Mouse (Mus musculus) liver, embryonic 14.5 days (tissue): ENCODE results near the gene Il18r1. TPM values are rescaled to one million over a fixed set of nuclear protein-coding genes. Genes with fewer than 3 reads are reported as not detected.

Experiments used
- ATAC-seq: fragments of 200-750 bp; cut with Nextera tagmentation; 2 replicates; pipeline ENCODE4 v1.8.0; 2017; ENCODE audit warnings: moderate number of reproducible peaks, mild to moderate bottlenecking, moderate library complexity; ENCODE audit not compliant: insufficient read depth
- DNase-seq, 3 experiments: peaks; one replicate each; pipeline ENCODE4 v3.0.0-alpha.2; 2012 to 2013; ENCODE audit warnings: low read depth in 3 of 3, low spot score in 3 of 3
- H3K27ac ChIP-seq: fragments of 300-500 bp; sonication (generic); 2 replicates; pipeline ENCODE4 v1.5.1; 2014; ENCODE audit warnings: moderate library complexity, mild to moderate bottlenecking, control low read depth, inconsistent platforms
- H3K27me3 ChIP-seq: fragments of 300-500 bp; sonication (generic); 2 replicates; pipeline ENCODE4 v1.6.1; 2014; ENCODE audit warnings: mild to moderate bottlenecking, low read length, moderate library complexity; ENCODE audit not compliant: control insufficient read depth, insufficient read depth
- H3K36me3 ChIP-seq: fragments of 300-500 bp; sonication (generic); replicated peaks from 2 replicates; pipeline ENCODE4 v1.6.1; 2014; ENCODE audit warnings: low read depth; ENCODE audit not compliant: control insufficient read depth, insufficient read depth
- H3K4me1 ChIP-seq, 2 experiments: fragments of 200-500 bp in 1 of 2; fragments of 300-500 bp in 1 of 2; sonication (generic) in 1 of 2; replicated peaks; 2 replicates each; pipeline ENCODE4 v1.6.1; 2012 to 2014; ENCODE audit warnings: antibody characterized with exemption in 1 of 2, inconsistent platforms in 1 of 2, low read length in 1 of 2; ENCODE audit not compliant: control insufficient read depth in 2 of 2, insufficient read depth in 2 of 2
- H3K4me2 ChIP-seq: fragments of 300-500 bp; sonication (generic); 2 replicates; pipeline ENCODE4 v1.6.1; 2014; ENCODE audit warnings: low read depth, mild to moderate bottlenecking, control low read depth, moderate library complexity
- H3K4me3 ChIP-seq, 2 experiments: fragments of 200-500 bp in 1 of 2; fragments of 300-500 bp in 1 of 2; sonication (generic) in 1 of 2; 2 replicates each; pipeline ENCODE4 v1.5.1; 2012 to 2014; ENCODE audit warnings: low read depth in 2 of 2, low read length in 2 of 2, mild to moderate bottlenecking in 2 of 2, control low read depth in 1 of 2, inconsistent platforms in 1 of 2, moderate library complexity in 1 of 2; ENCODE audit not compliant: insufficient read depth in 1 of 2
- H3K9ac ChIP-seq: fragments of 300-500 bp; sonication (generic); replicated peaks from 2 replicates; pipeline ENCODE4 v1.6.1; 2014; ENCODE audit warnings: mild to moderate bottlenecking, control low read depth, moderate library complexity
- H3K9me3 ChIP-seq: fragments of 300-500 bp; sonication (generic); 2 replicates; pipeline ENCODE4 v1.6.1; 2016; ENCODE audit warnings: low read length, mixed read lengths; ENCODE audit not compliant: control insufficient read depth
- CTCF ChIP-seq: IDR thresholded peaks from 2 replicates; pipeline ENCODE4 v1.5.1; 2016; ENCODE audit warnings: antibody characterized with exemption, low read depth, control low read depth
- EP300 ChIP-seq: IDR thresholded peaks from 2 replicates; pipeline ENCODE4 v1.6.1; 2016; ENCODE audit warnings: antibody characterized with exemption, low read depth
- WGBS: fragments of 180-500 bp; shearing (Covaris S2); extraction: QIAGEN DNeasy Blood & Tissue Kit; methylation state at CpG from one replicate; pipeline ENCODE4 v1.1.7; 2014; ENCODE audit not compliant: insufficient replicate concordance; 5-methylcytosine and 5-hydroxymethylcytosine counted together
- polyA plus RNA-seq, 2 experiments: library from polyadenylated mRNA; depleted of rRNA in 1 of 2; stranded (reverse) in 1 of 2; unstranded in 1 of 2; fragments of >200 nt; fragmentation: Nextera tagmentation in 1 of 2; extraction: Ambion mirVana in 1 of 2; gene quantifications; 2 replicates each; pipeline versions ENCODE4 v1.2.1 to v1.2.3; 2012 to 2014

Gene Il18r1
- polyA plus RNA-seq, 2 experiments: 0.04 to 0.07 TPM

DNA sequence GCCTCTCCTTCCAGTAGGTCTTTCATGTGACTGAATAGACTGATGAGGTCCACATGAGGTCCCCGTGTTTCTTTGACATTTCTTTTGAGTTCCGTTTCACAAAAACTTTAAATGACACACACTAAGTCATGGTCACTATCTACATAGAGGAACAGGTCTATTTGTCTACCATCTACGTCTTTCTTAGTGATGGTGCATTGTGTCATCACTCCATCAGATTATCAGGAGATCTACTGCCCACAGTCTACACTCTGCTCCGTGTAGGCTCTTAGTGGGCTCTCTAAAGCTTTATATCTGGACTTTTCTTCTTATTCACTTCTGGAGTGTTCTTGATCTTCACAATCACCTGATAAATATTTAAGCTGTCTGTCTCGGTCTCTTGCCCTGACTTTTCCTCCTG is 63.9 kb downstream of the Il18r1 start:
- H3K9me3 ChIP-seq: no peaks in the 10 kb centered on the region
- no peak overlapping the region for H3K9ac ChIP-seq
- H3K36me3 ChIP-seq: no peaks in the 10 kb centered on the region
- 54% methylated on average over 5 of the region's 5 CpGs for WGBS
- no peak overlapping the region for H3K4me3 ChIP-seq
- TF ChIP-seq EP300 (no peak), CTCF (no peak)
- H3K4me1 ChIP-seq: no peaks in the 10 kb centered on the region
- no peak overlapping the region for H3K4me2 ChIP-seq
- no peak overlapping the region for H3K27ac ChIP-seq
- DNase-seq: no peak
- no peaks in the 10 kb centered on the region for H3K27me3 ChIP-seq
- no peak for ATAC-seq

DNA sequence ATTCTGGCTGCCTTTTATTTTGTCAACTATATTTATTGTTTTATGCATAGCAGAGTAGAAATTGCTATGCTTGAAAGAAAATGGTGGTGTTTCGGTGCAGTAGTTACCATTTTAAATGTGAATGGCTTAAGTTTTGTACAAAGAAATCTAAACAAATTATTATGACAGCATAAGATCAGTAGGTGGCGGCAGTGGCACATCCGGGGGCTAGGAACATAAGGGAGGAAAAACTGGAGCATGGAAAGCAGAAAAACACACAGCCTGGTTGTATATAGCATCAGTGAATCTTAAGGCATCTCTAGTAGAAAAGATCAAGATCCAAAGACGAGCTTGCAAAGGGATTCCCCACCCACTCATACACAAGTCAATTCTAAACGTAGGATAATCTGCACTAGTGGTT is 72.2 kb downstream of the Il18r1 start:
- no peak overlapping the region for H3K9ac ChIP-seq
- DNase-seq: no peak
- TF ChIP-seq CTCF (no peak), EP300 (no peak)
- no peak overlapping the region for H3K4me2 ChIP-seq
- H3K9me3 ChIP-seq: no peaks in the 10 kb centered on the region
- H3K4me1 ChIP-seq: no peaks in the 10 kb centered on the region
- H3K27me3 ChIP-seq: no peaks in the 10 kb centered on the region
- 63% methylated on average over 5 of the region's 5 CpGs for WGBS
- no peak for ATAC-seq
- no peak overlapping the region for H3K4me3 ChIP-seq
- no peak overlapping the region for H3K27ac ChIP-seq
- no peaks in the 10 kb centered on the region for H3K36me3 ChIP-seq

DNA sequence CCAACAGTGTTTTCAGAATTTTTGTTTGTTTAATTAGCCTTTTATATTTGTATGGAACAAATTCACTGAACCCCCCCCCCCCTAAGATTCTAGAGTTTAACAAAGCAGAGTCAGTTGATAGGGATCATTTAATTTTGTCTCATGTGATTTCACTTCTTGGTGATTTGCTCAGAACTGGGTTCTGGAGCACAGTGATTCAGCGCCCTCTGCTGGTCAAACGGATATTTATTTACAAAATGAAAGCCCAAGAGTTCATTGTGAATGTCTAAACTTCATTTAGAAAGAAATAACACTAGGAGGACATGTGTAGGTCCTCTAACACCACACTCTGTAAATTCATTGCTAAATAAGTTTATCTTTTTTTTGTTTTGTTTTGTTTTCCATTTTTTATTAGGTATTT is 79.3 kb downstream of the Il18r1 start:
- Histone ChIP-seq H3K9me3 (no peaks in the 10 kb centered on the region), H3K9ac (no peak overlapping the region), H3K36me3 (no peaks in the 10 kb centered on the region), H3K27ac (no peak overlapping the region), H3K27me3 (no peaks in the 10 kb centered on the region), H3K4me2 (no peak overlapping the region), H3K4me3 (no peak overlapping the region), H3K4me1 (no peaks in the 10 kb centered on the region)
- ATAC-seq (no peak), DNase-seq (peak; percentile 12 to 31 (median 27))
- 2% methylated on average over 2 of the region's 2 CpGs for WGBS
- peak; percentile 68 for TF ChIP-seq CTCF
- TF ChIP-seq EP300: no peak

DNA sequence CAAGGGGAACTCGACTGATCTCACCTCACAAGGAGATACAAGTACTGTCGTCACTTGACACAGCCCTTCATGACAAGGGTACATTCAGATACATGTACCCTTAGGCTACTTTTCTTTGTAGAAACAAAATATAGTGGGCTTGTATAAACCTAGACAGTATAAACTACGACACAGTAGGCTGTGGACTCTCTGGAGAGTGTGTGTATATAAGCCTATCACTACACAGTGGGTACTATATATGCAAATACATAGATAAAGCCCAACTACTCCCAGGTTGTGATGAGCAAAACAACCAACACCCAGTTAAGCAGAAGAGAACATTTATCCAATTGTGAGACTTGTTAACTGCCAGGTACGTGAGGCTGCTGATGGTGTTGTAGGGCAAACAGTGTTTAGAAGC is 81.3 kb downstream of the Il18r1 start:
- 53% methylated on average over 4 of the region's 4 CpGs for WGBS
- TF ChIP-seq EP300 (no peak), CTCF (no peak)
- H3K4me3 ChIP-seq: no peak overlapping the region

DNA sequence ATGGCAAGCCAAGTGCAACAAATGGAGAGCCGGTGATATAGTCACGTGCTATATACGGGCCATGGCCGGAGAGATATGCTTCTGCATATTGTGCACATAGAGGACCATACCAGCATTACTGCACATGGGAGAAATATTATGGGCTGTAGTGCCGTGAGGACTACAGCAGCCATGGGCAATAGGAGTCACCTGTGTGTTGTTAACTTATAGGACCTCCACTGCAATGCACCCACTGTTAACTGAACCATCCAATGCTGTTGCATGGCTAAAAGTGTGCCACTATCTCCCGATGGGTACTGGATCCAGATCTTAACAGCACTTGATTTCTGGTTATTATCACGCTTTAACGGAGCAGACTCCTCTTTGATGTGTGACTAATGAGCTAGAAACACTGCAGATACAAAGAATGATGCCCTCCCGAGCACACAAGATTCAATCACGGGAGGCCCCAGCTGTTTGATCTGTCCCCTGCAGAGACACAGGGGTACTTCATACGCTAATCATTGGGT is 81.8 kb downstream of the Il18r1 start:
- Histone ChIP-seq H3K9ac (no peak overlapping the region), H3K27me3 (no peaks in the 10 kb centered on the region), H3K4me1 (no peaks in the 10 kb centered on the region), H3K36me3 (no peaks in the 10 kb centered on the region), H3K4me2 (no peak overlapping the region), H3K9me3 (no peaks in the 10 kb centered on the region), H3K4me3 (no peak overlapping the region), H3K27ac (no peak overlapping the region)
- no peak for DNase-seq
- ATAC-seq: no peak
- WGBS: 72% methylated on average over 11 of the region's 11 CpGs
- TF ChIP-seq CTCF: no peak

More for the DNA sequence above, 81.3 kb downstream of the Il18r1 start:
- no peak overlapping the region for H3K4me2 ChIP-seq
- H3K9ac ChIP-seq: no peak overlapping the region
- ATAC-seq (no peak), DNase-seq (no peak)
- H3K4me1 ChIP-seq: no peaks in the 10 kb centered on the region
- no peaks in the 10 kb centered on the region for H3K9me3 ChIP-seq
- no peak overlapping the region for H3K27ac ChIP-seq
- no peaks in the 10 kb centered on the region for H3K27me3 ChIP-seq
- no peaks in the 10 kb centered on the region for H3K36me3 ChIP-seq
